Mouse (Mus musculus): ENCODE results near the gene Casp14.

GRCm38 (mm10) chr10:78748161-78748560, 30.1 kb upstream of the Casp14 start:
- no peak for TF ChIP-seq CTCF (conservative IDR thresholded peaks at IDR 0.05; ENCODE audit: low read length)
- TF ChIP-seq NANOG (IDR thresholded peaks at IDR 0.05; ENCODE audit: borderline replicate concordance, low read length), result no peak
- no peak for TF ChIP-seq POU5F1 (IDR thresholded peaks at IDR 0.05; ENCODE audit: borderline replicate concordance, low read length)

Data from E14TG2a.4 (cell line).